In genomic region chr14:106180616-106181015, GRCm38 (mm10) we compare ENCODE assay signal across 22 mouse cellular contexts.
DNase-seq lines count a peak whose midpoint lies in the region; ATAC-seq and TF ChIP-seq lines count a peak whose summit lies in the region.
"Had no signal": no experiment of that assay in that cellular context is flagged by ENCODE, and none has a peak within 500 bp of the region (broad histone marks: within the 10 kb centered on the region; RNA-seq: fewer than 3 reads in every experiment).

No protein-coding gene starts in this region.

- H3K4me1 ChIP-seq in hindbrain, embryonic 10.5 days (replicated peaks) = peaks cover 29% of the 10 kb centered on the region
- H3K4me1 ChIP-seq in hindbrain, postnatal 0 days (ENCODE audit: insufficient read depth, low read length) = no peaks in the 10 kb centered on the region
- H3K4me1 ChIP-seq: embryonic facial prominence, embryonic 12.5 days; forebrain, embryonic 12.5 days; forebrain, embryonic 15.5 days had no signal

- H3K4me2 ChIP-seq in hindbrain, postnatal 0 days (ENCODE audit: low read depth, low read length) = no peak overlapping the region
- H3K4me2 ChIP-seq: embryonic facial prominence, embryonic 12.5 days; forebrain, embryonic 12.5 days; forebrain, embryonic 15.5 days had no signal

- H3K27me3 ChIP-seq in hindbrain, embryonic 10.5 days (ENCODE audit: insufficient read depth, poor library complexity, severe bottlenecking) = no peaks in the 10 kb centered on the region
- no peaks in the 10 kb centered on the region for H3K27me3 ChIP-seq in hindbrain, postnatal 0 days (ENCODE audit: insufficient read depth, low read length)
- H3K27me3 ChIP-seq: CH12.LX; embryonic facial prominence, embryonic 12.5 days; forebrain, embryonic 12.5 days; forebrain, embryonic 15.5 days had no signal

- DNase-seq in cerebellum, postnatal 10 days = peak; percentile 56 to 60
- DNase-seq in cerebellum, adult 8-10 months = no peak
- peak; percentile 23 to 38 for DNase-seq in cerebellum, postnatal 25 days
- DNase-seq in cerebellum, adult 11-12 months = no peak
- DNase-seq in hindbrain, embryonic 10.5 days (ENCODE audit: low spot score) = no peak
- DNase-seq in hindbrain, postnatal 0 days (ENCODE audit: low spot score) = no peak
- DNase-seq: adrenal gland, adult 8-10 months; adrenal gland, postnatal 14 days; adrenal gland, postnatal 36 days; B cell, adult 2 months; cerebellum, adult 18-20 months; cerebellum, adult 9-10 months; forebrain, postnatal 0 days had no signal

- peak overlapping the region; percentile 23; the same call in 1 of the 2 replicates for H3K27ac ChIP-seq in hindbrain, embryonic 10.5 days
- no peak overlapping the region for H3K27ac ChIP-seq in hindbrain, postnatal 0 days
- H3K27ac ChIP-seq: embryonic facial prominence, embryonic 10.5 days; embryonic facial prominence, embryonic 12.5 days; forebrain, embryonic 12.5 days; forebrain, embryonic 15.5 days had no signal

- no peak for ATAC-seq in hindbrain, postnatal 0 days
- ATAC-seq: activated CD4-positive, CD25-positive, alpha-beta regulatory T cell, adult 4 months; CD4-positive, CD25-positive, alpha-beta regulatory T cell, adult 4 months; forebrain, embryonic 15.5 days; forebrain, postnatal 0 days; Patski had no signal

- H3K4me3 ChIP-seq in hindbrain, embryonic 10.5 days = no peak overlapping the region
- H3K4me3 ChIP-seq in hindbrain, postnatal 0 days (ENCODE audit: low read length) = no peak overlapping the region
- H3K4me3 ChIP-seq: embryonic facial prominence, embryonic 10.5 days; embryonic facial prominence, embryonic 12.5 days; forebrain, embryonic 12.5 days; forebrain, embryonic 15.5 days had no signal

- H3K36me3 ChIP-seq in hindbrain, embryonic 10.5 days = no peaks in the 10 kb centered on the region
- no peaks in the 10 kb centered on the region for H3K36me3 ChIP-seq in hindbrain, postnatal 0 days (ENCODE audit: insufficient read depth, low read length)
- H3K36me3 ChIP-seq: embryonic facial prominence, embryonic 10.5 days; embryonic facial prominence, embryonic 12.5 days; forebrain, embryonic 12.5 days; forebrain, embryonic 15.5 days; G1E had no signal

- no peak overlapping the region for H3K9ac ChIP-seq in hindbrain, postnatal 0 days (replicated peaks; ENCODE audit: low read length)
- H3K9ac ChIP-seq: embryonic facial prominence, embryonic 12.5 days; forebrain, embryonic 12.5 days; forebrain, embryonic 15.5 days; forebrain, postnatal 0 days had no signal

- no peak for TF ChIP-seq CTCF in hindbrain, postnatal 0 days (IDR thresholded peaks at IDR 0.05; ENCODE audit: low read depth)

- H3K9me3 ChIP-seq in hindbrain, embryonic 10.5 days = no peaks in the 10 kb centered on the region
- H3K9me3 ChIP-seq in hindbrain, postnatal 0 days (ENCODE audit: low read length) = no peaks in the 10 kb centered on the region
- H3K9me3 ChIP-seq: embryonic facial prominence, embryonic 10.5 days; embryonic facial prominence, embryonic 12.5 days; forebrain, embryonic 12.5 days; forebrain, embryonic 15.5 days had no signal

Comparison
In these comparisons a context has a peak if more than half of its experiments do, and no peak if none do; other contexts are left out.
1. DNase-seq: peak in cerebellum, postnatal 10 days (2 of 2) and cerebellum, postnatal 25 days (2 of 2); none in cerebellum, adult 8-10 months (single experiment), cerebellum, adult 11-12 months (single experiment), hindbrain, embryonic 10.5 days (single experiment) and hindbrain, postnatal 0 days (single experiment).